Mouse (Mus musculus) bone marrow, adult 2 months (tissue): ENCODE measurements at regions not wholly inside any gene's neighbourhood (a gene's known extent, or its start where the extent isn't known, plus 50 kb on each side); places are given as distances from the start of the nearest gene placed in this dataset.

Source experiments
- H3K27ac ChIP-seq: fragments of 200-500 bp; 2 replicates; pipeline ENCODE4 v1.5.1; 2012; ENCODE audit warnings: low read depth, mild to moderate bottlenecking, control low read depth, inconsistent platforms, low read length; ENCODE audit not compliant: control insufficient read depth, poor library complexity, insufficient read depth
- H3K4me1 ChIP-seq: fragments of 200-500 bp; 2 replicates; pipeline ENCODE4 v1.6.1; 2011; ENCODE audit warnings: low read length; ENCODE audit not compliant: control insufficient read depth, insufficient read depth
- H3K4me3 ChIP-seq: fragments of 200-500 bp; replicated peaks from 2 replicates; pipeline ENCODE3; 2011; ENCODE audit warnings: mild to moderate bottlenecking, low read depth, low read length, control low read depth; ENCODE audit not compliant: control insufficient read depth
- CTCF ChIP-seq: fragments of 200-500 bp; IDR thresholded peaks from 2 replicates; pipeline ENCODE4 v1.5.1; 2011; ENCODE audit warnings: low read length, control low read depth; ENCODE audit not compliant: control insufficient read depth, insufficient read depth
- POLR2A ChIP-seq: fragments of 200-500 bp; IDR thresholded peaks from 2 replicates; pipeline ENCODE4 v1.6.1; 2011; ENCODE audit warnings: low read depth, mild to moderate bottlenecking, control low read depth, low read length, borderline replicate concordance; ENCODE audit not compliant: control insufficient read depth
- WGBS: fragments of 180-500 bp; shearing (Covaris S2); methylation state at CpG from one replicate; pipeline ENCODE4 v1.1.7; 2018; 5-methylcytosine and 5-hydroxymethylcytosine counted together

DNA sequence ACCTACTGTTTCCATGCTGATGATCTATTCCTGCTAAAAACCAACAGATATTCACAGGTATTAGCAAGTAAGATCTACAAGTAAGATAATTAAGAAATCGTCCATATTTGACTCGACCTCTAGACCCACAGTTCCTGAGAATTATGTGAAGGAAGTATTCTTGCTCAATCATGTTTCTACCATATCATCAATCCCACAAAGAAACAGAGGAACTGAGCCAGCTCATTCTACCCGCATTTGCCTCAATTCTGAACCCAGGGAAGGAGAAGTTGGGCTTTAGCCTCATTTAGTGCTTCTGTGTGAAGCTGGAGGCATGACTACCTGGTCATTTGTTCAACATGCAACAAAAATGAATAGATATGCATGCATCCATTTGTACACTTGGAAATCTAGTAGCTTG is 346.5 kb downstream of the Gsdmc2 start:
- WGBS, result 8% methylated on average over 3 of the region's 3 CpGs
- TF ChIP-seq POLR2A, result no peak
- TF ChIP-seq CTCF, result no peak
- Histone ChIP-seq H3K4me3 (no peak overlapping the region), H3K4me1 (no peaks in the 10 kb centered on the region; the same call in 1 of the 2 replicates), H3K27ac (no peak overlapping the region)

DNA sequence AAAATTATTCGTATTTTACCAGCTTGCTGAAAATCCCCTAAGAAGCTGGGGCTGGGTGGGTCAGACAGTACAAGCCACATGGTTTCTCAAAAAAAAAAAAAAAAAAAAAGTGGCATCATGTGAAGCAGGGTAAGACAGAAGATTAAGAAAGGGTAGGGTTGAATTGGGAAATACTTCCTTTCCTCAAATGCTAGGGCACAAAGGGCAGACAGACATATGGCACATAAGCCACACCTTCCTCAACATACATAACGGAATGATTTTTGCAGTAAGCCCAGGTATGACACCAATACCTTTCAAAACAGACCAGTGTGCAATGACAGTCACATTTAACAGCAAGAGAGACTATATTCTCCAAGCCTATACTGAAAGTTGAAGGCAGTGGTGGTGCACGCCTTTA is 347.8 kb downstream of the Gsdmc2 start:
- no peak for TF ChIP-seq CTCF
- TF ChIP-seq POLR2A, result no peak
- H3K4me1 ChIP-seq, result no peaks in the 10 kb centered on the region; the same call in 1 of the 2 replicates
- H3K4me3 ChIP-seq, result no peak overlapping the region
- no peak overlapping the region for H3K27ac ChIP-seq
- WGBS, result 42% methylated on average over 3 of the region's 3 CpGs

DNA sequence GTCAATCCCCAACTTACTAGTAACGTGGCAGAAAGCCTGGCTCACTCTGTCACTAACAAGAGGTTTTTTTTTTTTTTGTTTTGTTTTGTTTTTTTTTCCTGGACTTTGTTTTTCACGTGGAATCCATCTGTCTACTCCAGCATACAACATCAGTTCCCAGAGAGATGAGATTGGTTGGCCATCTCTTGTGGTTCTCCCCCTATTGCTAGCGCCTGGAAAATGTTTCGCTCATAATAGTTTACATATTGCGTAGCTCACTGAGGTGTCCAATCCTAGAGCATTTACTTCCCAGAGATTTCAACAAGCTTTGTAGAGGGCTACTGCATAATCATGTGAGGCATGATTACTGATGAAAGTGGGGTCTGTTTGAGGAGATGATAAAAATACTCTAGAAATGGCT is 360.1 kb downstream of the Gsdmc2 start:
- H3K27ac ChIP-seq, result no peak overlapping the region
- 80% methylated on average over 5 of the region's 5 CpGs for whole genome bisulfite sequencing
- TF ChIP-seq CTCF (no peak), POLR2A (no peak)
- no peak overlapping the region for H3K4me3 ChIP-seq
- no peaks in the 10 kb centered on the region for H3K4me1 ChIP-seq

DNA sequence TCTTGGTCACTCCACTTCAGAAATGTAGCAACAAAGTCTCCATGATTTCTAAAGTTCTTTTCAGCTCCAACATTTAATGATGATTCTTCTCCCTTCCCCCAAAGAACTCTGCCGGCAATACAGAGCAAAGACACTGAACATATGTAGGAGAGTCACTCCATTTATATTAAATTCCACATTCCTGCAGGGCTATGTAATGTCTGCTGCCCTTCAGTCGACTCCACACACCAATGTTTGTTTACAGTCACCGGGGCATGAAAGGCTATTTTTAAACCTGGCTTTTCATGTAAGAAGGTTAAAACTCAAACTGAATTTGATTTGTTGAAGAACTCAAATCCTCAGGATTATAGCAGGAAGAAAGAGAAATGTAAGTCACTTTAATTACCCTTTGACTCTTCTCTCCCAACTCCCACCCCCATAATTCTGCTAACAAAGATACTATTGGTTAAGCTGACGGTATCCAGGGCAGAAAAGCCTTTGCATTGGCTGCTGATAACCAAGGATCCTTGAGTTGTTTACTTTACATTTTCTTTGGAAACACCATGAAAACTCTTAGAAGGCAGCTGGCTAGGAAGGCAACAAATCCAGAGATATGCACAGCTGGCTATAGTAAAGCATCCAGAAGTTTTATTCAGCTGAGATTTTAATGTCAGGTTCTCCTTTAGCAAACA is 360.6 kb downstream of the Gsdmc2 start:
- TF ChIP-seq POLR2A (no peak), CTCF (no peak)
- no peaks in the 10 kb centered on the region for H3K4me1 ChIP-seq
- H3K4me3 ChIP-seq, result no peak overlapping the region
- WGBS, result 68% methylated on average over 4 of the region's 4 CpGs
- no peak overlapping the region for H3K27ac ChIP-seq

DNA sequence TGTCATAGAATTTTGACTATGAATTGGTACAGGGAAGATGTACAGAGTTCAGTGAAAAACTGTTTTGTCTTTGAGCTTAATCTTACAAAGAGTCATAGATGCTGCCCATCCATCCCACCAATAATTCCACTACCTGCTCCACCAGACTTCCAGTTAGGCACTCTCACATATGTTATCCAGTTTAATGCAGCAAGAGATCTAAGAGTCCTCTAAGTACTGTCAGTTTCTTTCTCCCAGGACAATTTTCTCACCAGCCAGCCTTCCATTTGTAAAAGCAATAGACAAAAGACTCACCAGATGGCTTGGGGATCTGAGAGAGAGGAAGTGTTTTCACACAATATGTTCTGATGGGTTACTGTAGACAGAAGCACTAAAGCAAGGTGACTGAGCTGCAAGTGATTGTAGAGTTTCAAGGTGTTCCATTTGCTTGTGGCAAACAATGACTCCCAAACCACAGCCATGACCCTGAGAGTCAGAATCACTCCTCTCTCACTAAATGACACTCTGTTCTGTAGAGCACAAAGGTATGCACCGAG is 365.6 kb downstream of the Gsdmc2 start:
- TF ChIP-seq CTCF, result no peak
- no peak for TF ChIP-seq POLR2A
- Histone ChIP-seq H3K4me3 (no peak overlapping the region), H3K4me1 (no peaks in the 10 kb centered on the region), H3K27ac (no peak overlapping the region)
- 82% methylated on average over 1 of the region's 1 CpGs for WGBS

DNA sequence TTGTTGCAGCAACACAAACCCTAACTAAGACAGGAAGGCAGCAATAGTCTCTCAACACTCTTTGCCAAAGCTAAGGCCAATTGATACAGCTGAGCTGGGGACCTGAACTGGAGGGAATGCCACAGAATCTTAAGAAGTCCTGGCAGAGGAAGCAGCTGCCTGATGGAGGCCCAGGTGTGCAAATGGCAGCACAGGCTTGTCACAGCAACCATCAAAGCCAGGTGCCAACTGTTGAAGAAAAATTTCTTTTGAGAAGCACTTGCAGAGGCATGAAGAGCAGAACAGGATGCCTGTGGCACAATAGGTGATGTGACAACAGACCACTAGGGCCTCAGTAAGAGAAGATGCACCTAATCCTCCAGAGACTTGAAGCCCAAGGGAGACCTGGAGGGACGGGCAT is 378.1 kb downstream of the Gsdmc2 start:
- TF ChIP-seq CTCF (no peak), POLR2A (no peak)
- Histone ChIP-seq H3K4me3 (no peak overlapping the region), H3K27ac (no peak overlapping the region), H3K4me1 (no peaks in the 10 kb centered on the region)
- WGBS, result 55% methylated on average over 1 of the region's 1 CpGs

DNA sequence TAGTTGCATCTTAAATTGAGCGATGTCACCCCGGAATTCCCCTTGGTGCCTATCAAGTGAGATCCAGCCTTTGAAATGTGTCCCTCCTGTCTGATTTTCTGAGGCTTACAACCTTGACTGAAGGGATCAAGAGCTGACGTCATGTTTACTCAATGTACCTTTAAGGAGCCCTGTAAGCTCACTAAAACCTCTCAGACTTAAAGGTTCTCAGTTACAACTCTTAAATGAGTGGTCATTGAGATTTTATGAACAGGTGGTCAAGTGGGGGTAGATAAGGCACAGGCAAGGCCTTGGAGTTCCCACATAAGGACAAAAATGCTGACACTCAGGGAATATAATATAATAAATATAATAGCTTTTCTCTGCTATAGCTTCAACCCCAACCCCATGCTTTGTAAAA is 392.4 kb downstream of the Gsdmc2 start:
- Histone ChIP-seq H3K4me3 (no peak overlapping the region), H3K27ac (no peak overlapping the region), H3K4me1 (no peaks in the 10 kb centered on the region)
- TF ChIP-seq CTCF (no peak), POLR2A (no peak)
- 80% methylated on average over 3 of the region's 3 CpGs for WGBS

DNA sequence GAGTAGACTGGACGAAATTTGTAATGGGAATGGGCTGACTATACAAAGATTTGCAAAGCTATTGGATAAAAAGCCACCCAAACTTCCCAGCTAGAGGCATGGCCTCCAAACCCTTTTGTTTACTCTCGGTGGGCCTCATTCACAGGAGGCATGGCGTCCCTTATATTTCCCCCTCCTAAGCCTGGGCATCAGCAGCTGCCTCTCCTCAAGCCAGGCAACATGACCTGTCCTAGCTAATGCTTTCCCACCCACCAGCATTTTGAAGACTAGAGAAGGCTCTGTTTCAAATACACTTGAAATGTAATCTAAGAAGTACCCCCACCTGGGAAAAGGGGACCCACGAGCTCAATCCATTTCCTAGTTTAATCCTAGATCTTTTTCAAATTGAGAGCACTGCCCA is 398.7 kb downstream of the Gsdmc2 start:
- Histone ChIP-seq H3K27ac (no peak overlapping the region), H3K4me3 (no peak overlapping the region), H3K4me1 (no peaks in the 10 kb centered on the region)
- no peak for TF ChIP-seq POLR2A
- no peak for TF ChIP-seq CTCF
- WGBS, result 76% methylated on average over 4 of the region's 4 CpGs
